Mouse (Mus musculus) stomach, postnatal 0 days (tissue): Measurements from ENCODE around the gene Paxx.

Experiments
- CTCF ChIP-seq: IDR thresholded peaks from 2 replicates; pipeline ENCODE4 v1.5.1; 2016; ENCODE audit warnings: antibody characterized with exemption, low read depth, mild to moderate bottlenecking, moderate library complexity
- EP300 ChIP-seq: optimal IDR thresholded peaks from 2 replicates; pipeline ENCODE3; 2016; ENCODE audit warnings: antibody characterized with exemption

GRCm38 (mm10) chr2:25423626-25424025 lies 37.3 kb downstream of the Paxx start:
- TF ChIP-seq CTCF: no peak
- TF ChIP-seq EP300: no peak
